Mouse (Mus musculus) lung, postnatal 0 days (tissue): ENCODE measurements at regions not wholly inside any gene's neighbourhood (a gene's known extent, or its start where the extent isn't known, plus 50 kb on each side); places are given as distances from the start of the nearest gene placed in this dataset.

Experiments
- CTCF ChIP-seq: IDR thresholded peaks from 2 replicates; pipeline ENCODE4 v1.5.1; 2016; ENCODE audit warnings: antibody characterized with exemption, mild to moderate bottlenecking
- EP300 ChIP-seq: IDR thresholded peaks from 2 replicates; pipeline ENCODE4 v1.6.1; 2016; ENCODE audit warnings: antibody characterized with exemption, mild to moderate bottlenecking, control low read depth

DNA sequence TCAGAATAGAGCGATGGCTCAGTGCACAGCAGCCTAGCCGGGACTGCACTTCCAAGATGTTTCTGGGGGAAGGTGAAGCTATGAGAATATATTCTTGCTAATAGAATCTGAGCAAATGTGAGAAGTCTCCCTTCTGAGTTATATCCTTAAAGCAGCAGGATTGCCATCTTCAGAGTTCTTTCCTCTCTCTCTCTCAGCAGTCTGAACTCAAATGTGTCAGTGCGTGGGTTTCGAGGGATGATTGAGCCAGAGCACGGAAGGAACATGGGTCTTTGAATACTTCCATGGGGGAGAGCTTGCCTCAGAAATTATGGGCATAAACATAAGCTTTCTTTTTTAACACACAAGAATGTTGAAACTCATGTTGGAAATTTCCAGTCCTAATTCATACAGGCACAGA, 123.6 kb upstream of the Lhx1 start:
- TF ChIP-seq CTCF (no peak), EP300 (no peak)
